Mouse (Mus musculus): Measurements from ENCODE around the gene Gm21969. TPM values are rescaled to one million over a fixed set of nuclear protein-coding genes. Genes with fewer than 3 reads are reported as not detected.
A peak's percentile ranks its signal among the peaks of the same experiment; 100 is the strongest.

The Gm21969 gene
- polyA plus RNA-seq, 1 experiment from 2014 or later: not detected

DNA sequence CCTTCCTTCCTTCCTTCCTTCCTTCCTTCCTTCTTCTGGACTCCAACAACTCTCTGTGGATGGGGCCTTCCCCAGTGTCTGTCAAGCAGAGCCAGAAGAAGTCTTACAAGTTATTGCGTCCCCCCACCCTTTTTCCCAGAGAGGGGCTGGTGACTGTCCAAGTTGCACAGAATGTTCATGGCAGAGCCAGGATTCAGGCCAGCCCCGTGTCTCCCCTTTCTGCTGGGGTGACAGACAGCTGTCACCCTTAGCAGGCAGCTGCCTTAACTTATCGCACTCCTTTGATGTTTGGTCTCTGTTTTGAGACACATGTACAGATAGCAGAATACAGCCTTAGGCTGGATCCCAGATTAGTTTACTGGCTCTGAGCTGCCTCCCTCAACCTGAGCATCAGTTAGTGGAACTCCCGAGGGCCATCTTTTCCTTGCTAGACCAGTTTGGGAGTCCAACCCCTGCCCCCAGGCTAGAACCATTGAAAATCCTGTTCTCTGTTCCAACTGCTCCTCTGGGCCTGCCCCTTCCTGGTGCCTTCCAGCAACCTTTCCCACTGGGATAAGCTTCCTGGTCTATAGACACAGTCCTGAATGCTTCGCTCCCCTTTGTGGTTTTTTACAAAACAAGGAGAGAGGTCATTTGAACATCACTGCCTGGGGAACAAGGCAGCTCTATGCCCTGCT lies 13.5 kb upstream of the Gm21969 start:
- H3K4me1 ChIP-seq (replicated peaks): peaks cover 10% of the 10 kb centered on the region
- no peak overlapping the region for H3K4me3 ChIP-seq
- 53% methylated on average over 5 of the region's 5 CpGs for WGBS
- ATAC-seq (ENCODE audit: low FRiP score, low read depth): no peak
- H3K9me3 ChIP-seq: no peaks in the 10 kb centered on the region
- no peak overlapping the region for H3K27ac ChIP-seq (replicated peaks)
- no peaks in the 10 kb centered on the region for H3K36me3 ChIP-seq
- H3K4me2 ChIP-seq: no peak overlapping the region
- H3K27me3 ChIP-seq: no peaks in the 10 kb centered on the region
- no peak overlapping the region for H3K9ac ChIP-seq

DNA sequence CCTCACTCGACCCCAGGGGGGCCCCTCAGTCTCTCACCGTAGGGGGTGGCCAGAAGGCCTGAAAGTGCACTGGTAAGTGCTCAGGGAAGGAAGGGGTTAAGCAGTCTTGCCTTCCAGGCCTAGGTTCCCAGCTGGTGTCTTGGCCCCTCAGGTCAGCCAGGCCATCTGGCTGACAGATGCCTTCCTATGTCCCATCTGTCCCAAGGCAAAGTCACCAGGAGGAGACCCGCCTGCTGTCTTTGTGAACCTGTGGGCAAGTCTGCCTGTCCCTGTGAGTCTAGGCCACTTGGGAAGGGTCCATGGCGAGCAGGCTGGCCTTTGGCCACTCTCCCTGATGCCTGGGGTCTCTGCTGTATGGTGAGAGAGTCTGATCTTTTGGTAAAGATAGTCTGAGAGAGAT lies 12.5 kb upstream of the Gm21969 start:
- Histone ChIP-seq H3K4me3 (no peak overlapping the region), H3K4me1 (replicated peaks) (peaks cover 12% of the 10 kb centered on the region), H3K4me2 (no peak overlapping the region), H3K9me3 (no peaks in the 10 kb centered on the region), H3K9ac (no peak overlapping the region), H3K27me3 (no peaks in the 10 kb centered on the region), H3K36me3 (no peaks in the 10 kb centered on the region), H3K27ac (replicated peaks) (no peak overlapping the region)
- ATAC-seq (ENCODE audit: low FRiP score, low read depth): no peak
- 36% methylated on average over 4 of the region's 4 CpGs for WGBS

DNA sequence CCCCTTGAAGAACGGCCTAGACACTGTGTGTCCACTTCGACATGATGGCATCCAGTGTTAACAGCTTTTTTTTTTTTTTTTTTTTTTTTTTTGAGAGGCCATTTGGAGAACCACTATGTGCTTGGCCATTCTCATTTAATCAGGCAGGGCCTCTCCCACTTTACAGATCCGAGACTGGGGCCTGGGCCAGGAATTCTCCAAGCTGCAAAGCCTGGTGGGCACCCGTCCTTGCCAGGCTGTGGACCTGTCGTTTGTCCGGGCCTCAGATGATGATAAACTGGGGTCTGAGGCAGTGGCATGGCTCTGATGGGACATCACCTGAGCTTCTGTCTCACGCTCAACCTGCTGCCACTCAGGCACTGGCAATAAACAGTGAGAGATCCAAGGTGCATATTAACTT lies 10.1 kb upstream of the Gm21969 start:
- Histone ChIP-seq H3K4me1 (replicated peaks) (peaks cover 33% of the 10 kb centered on the region), H3K9me3 (no peaks in the 10 kb centered on the region), H3K36me3 (no peaks in the 10 kb centered on the region), H3K27me3 (no peaks in the 10 kb centered on the region), H3K27ac (replicated peaks) (no peak overlapping the region), H3K9ac (no peak overlapping the region), H3K4me2 (no peak overlapping the region), H3K4me3 (no peak overlapping the region)
- no peak for ATAC-seq (ENCODE audit: low FRiP score, low read depth)
- 78% methylated on average over 7 of the region's 7 CpGs for WGBS

DNA sequence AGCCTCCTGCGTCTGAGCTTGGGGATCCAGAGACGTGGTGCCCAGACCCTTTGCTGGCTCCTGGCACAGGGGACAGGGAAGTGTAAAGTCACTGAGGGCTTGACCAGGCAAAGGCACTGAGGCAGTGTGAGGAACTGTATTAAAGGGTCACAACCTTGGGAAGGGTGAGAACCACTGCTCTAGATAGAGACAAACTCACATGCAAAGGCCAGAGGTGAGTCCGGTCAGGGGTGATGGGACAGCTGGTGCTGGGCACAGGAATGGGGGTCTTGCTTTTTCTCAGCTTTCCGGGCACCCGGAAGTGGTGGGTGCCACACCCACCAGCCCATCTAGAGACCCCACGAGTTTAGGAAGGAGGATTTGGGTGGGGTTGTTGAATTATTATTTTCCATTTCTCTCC lies 9.6 kb upstream of the Gm21969 start:
- no peak overlapping the region for H3K27ac ChIP-seq (replicated peaks)
- H3K4me1 ChIP-seq (replicated peaks): peaks cover 38% of the 10 kb centered on the region
- WGBS: 74% methylated on average over 6 of the region's 6 CpGs
- H3K4me2 ChIP-seq: no peak overlapping the region
- no peaks in the 10 kb centered on the region for H3K9me3 ChIP-seq
- H3K27me3 ChIP-seq: no peaks in the 10 kb centered on the region
- ATAC-seq (ENCODE audit: low FRiP score, low read depth): no peak
- no peak overlapping the region for H3K4me3 ChIP-seq
- H3K9ac ChIP-seq: no peak overlapping the region
- no peaks in the 10 kb centered on the region for H3K36me3 ChIP-seq

DNA sequence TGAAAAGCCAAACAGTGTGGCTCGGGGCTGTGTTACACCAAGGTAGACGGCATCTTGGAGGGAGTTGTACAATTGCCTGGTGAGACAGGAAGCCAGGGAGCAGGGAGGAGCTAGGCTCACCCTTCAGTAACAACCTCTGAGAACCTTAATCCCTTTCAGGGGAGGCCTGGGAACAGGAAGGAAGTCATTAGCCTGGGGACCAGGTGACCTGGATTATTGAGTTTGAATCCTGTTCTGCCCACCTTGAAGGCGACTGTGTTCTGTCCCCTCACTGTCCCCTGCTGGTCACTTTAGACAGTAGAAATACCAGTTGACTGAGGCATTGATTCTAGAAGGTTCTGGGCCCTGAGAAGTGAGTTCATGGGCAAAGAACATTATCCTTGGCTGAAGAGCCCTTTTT lies 8.9 kb upstream of the Gm21969 start:
- Histone ChIP-seq H3K4me2 (no peak overlapping the region), H3K36me3 (no peaks in the 10 kb centered on the region), H3K9ac (no peak overlapping the region), H3K27me3 (no peaks in the 10 kb centered on the region), H3K27ac (replicated peaks) (no peak overlapping the region), H3K9me3 (no peaks in the 10 kb centered on the region), H3K4me3 (no peak overlapping the region), H3K4me1 (replicated peaks) (peaks cover 45% of the 10 kb centered on the region)
- WGBS: 58% methylated on average over 3 of the region's 3 CpGs
- ATAC-seq (ENCODE audit: low FRiP score, low read depth): no peak

DNA sequence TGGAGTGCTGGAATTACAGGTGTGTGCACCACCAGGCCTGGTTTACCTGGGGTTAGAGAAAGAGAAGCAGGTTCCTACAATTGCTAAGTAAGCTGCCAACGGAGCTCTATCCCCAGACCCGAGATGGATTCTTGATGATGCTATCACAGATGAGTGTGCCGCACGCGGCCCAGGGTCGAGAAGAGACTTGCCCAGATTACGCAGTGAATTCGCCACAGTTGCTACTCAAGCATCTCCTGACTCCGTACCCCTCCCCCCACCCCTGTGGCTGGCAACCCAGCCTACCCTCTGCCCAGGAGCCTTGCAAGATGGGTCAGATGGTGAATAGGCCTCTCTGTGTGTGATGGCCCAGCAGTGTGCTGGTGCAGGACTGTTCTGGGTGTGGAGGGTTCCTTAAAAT lies 6.3 kb upstream of the Gm21969 start:
- H3K4me3 ChIP-seq: no peak overlapping the region
- H3K9ac ChIP-seq: 0 out of 2 replicates have a peak overlapping the region, but pooled peaks have one; percentile 6
- WGBS: 23% methylated on average over 9 of the region's 9 CpGs
- peak overlapping the region; percentile 56 for H3K27ac ChIP-seq (replicated peaks)
- no peaks in the 10 kb centered on the region for H3K36me3 ChIP-seq
- peak overlapping the region; percentile 7; the same call in 1 of the 2 replicates for H3K4me2 ChIP-seq
- H3K9me3 ChIP-seq: no peaks in the 10 kb centered on the region
- 0 out of 2 replicates have a peak, but pooled peaks have one; percentile 10 for ATAC-seq (ENCODE audit: low FRiP score, low read depth)
- peaks cover 56% of the 10 kb centered on the region for H3K4me1 ChIP-seq (replicated peaks)
- no peaks in the 10 kb centered on the region for H3K27me3 ChIP-seq

DNA sequence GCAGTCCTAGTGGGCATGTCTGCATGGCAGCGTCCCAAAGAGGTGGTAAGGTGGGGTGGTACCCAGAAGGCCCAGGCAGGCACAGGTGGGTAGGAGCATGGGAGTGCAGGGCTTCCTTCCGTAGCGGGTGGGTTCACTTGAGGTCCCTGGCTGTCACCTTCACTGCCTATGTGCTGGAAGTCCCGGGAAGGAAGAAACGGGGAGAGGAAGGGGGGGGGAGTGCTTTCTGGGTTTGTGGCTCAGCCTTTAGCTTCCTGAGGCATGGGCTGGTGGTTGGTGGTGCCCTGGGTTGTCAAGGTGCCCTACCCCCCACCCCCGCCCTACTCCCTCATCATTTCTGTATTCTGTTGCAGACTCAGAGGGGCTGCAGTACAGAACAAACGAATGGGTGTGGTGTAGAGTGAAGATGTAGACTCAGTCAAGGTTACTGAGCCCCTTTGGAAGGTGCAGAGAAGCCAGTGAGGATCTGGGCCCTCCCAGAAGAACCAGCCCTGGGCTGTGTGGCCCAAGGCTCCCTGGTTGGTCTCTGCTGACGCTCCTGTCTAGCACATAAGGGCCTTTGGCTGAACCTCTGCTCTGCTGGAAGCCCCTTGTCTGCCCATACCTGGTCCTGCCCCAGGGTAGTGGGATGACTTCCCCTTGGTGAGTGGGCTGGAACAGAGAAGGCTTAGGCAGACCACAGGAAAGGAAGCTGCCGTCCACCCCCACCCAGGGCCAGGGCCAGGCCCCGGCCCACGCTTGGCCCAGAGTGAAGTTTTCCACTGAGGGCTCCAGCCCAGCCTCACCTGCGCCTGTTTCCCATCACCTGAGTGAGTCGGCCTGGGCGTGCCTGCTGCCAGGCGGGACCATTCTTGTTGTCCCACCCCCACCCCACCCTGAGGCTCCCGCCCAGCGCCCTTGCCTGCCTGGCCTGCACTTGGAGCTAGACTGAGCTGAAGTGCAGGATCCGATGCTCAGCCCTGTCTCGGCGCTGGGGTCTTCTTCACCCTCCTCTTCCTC lies 5.4 kb upstream of the Gm21969 start:
- Histone ChIP-seq H3K27me3 (no peaks in the 10 kb centered on the region), H3K4me2 (peak overlapping the region; percentile 7; the same call in 1 of the 2 replicates), H3K9ac (no peak overlapping the region), H3K4me3 (no peak overlapping the region), H3K27ac (replicated peaks) (peak overlapping the region; percentile 79; the same call in 1 of the 2 replicates), H3K4me1 (replicated peaks) (peaks cover 58% of the 10 kb centered on the region), H3K9me3 (no peaks in the 10 kb centered on the region), H3K36me3 (no peaks in the 10 kb centered on the region)
- ATAC-seq (ENCODE audit: low FRiP score, low read depth): no peak
- 61% methylated on average over 20 of the region's 20 CpGs for WGBS

DNA sequence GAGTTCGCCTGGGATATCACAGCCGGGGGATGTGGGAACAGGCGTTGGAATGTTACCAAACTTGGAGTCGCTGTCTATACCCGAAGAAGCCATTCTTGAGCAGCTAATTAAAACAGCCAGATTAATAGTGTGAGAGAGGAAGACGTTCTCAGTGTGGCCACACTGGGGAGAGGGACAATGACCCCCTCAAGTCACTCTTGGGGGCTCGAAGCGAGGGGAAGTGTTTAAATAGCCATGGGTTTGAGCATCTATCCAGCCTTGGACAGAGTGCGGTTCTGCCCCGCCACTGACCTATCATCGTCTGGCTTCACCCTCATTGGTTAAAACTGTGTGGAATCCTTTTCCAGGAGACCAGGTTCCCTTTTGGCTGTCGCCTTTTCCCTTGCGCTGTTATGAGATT lies 4.6 kb upstream of the Gm21969 start:
- H3K36me3 ChIP-seq: no peaks in the 10 kb centered on the region
- ATAC-seq (ENCODE audit: low FRiP score, low read depth): no peak
- 31% methylated on average over 13 of the region's 13 CpGs for WGBS
- H3K4me3 ChIP-seq: no peak overlapping the region
- H3K4me2 ChIP-seq: peak overlapping the region; percentile 50
- no peaks in the 10 kb centered on the region for H3K9me3 ChIP-seq
- H3K27me3 ChIP-seq: no peaks in the 10 kb centered on the region
- peaks cover 58% of the 10 kb centered on the region for H3K4me1 ChIP-seq (replicated peaks)
- peak overlapping the region; percentile 79 for H3K27ac ChIP-seq (replicated peaks)
- no peak overlapping the region for H3K9ac ChIP-seq

DNA sequence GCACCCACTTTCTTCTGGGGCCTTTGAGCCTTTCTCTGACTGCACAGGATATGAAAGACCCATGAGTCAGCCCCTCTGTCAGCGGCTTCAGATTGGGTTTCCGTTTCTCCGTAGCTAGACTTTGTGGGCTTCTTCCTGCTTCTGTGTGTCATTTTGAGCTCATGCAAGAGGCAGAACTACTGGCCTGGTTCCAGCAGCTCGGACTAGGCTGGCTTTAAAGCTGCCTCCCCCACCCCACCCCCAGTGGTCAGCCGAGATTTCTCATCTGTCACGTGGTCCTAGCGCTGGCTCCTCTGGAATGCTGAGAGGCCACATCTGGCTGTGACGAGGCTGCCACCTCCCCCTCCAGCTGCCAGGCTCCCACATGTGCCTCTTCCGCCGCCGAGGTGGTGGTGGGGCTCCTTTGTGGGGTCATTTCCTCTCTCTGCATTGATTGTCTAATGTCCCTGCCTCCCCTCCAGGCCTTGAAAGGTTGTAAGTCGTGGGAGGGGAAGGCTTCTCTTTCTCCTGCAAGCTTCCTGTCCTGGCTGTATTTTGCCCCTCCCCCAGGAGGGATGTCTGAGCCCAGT lies 4.0 kb upstream of the Gm21969 start:
- WGBS: 1% methylated on average over 12 of the region's 12 CpGs
- H3K27ac ChIP-seq (replicated peaks): peak overlapping the region; percentile 79
- peak overlapping the region; percentile 14 for H3K4me3 ChIP-seq
- H3K4me1 ChIP-seq (replicated peaks): peaks cover 58% of the 10 kb centered on the region
- peak overlapping the region; percentile 50 for H3K4me2 ChIP-seq
- ATAC-seq (ENCODE audit: low FRiP score, low read depth): peak; percentile 54
- H3K36me3 ChIP-seq: no peaks in the 10 kb centered on the region
- H3K9ac ChIP-seq: peak overlapping the region; percentile 34
- no peaks in the 10 kb centered on the region for H3K27me3 ChIP-seq
- no peaks in the 10 kb centered on the region for H3K9me3 ChIP-seq

DNA sequence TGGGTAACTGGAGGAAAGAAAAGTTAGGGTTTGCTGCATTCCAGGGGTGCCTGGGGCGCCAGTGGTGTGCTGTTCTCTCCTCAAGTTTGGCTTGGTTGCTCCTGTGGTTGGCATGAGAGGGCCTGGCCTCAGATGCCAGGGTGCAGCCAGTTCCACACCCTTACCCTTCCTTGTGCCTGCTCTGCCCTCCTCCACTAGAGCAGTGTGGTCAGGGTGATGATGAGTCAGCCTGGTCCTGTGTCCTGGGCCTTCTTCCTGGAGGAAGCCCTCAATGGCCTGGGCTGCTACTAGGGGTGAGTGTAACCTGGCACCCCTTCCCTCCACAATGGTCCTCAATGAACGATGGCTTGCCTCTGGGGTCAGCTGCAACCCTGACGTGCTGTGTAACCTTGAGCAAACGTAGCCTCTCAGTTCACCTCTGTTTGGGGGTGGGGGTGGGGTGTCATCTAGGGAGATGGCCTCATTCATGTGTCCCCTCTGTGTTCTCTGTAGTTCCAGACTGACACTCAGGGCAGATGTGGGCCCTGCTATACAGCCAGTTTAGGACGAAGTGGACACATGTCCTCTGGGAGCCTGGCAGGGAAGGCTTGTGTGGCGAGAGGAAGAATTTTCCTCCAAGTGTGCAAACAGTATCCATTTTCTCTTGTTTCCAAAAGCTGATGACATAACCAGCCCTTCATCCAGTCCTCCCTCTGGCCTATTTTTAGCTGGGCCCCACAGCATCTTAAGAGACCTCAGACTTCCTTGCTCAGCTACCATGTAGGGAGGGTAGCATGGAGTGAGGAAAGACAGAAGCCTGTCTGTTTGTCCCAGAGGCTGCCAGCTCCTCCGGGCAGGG lies 1.2 kb upstream of the Gm21969 start:
- H3K27me3 ChIP-seq: no peaks in the 10 kb centered on the region
- no peak for ATAC-seq (ENCODE audit: low FRiP score, low read depth)
- no peak overlapping the region for H3K4me3 ChIP-seq
- H3K36me3 ChIP-seq: peaks cover 11% of the 10 kb centered on the region; the same call in 1 of the 2 replicates
- no peak overlapping the region for H3K27ac ChIP-seq (replicated peaks)
- H3K4me2 ChIP-seq: no peak overlapping the region
- WGBS: 67% methylated on average over 7 of the region's 7 CpGs
- H3K4me1 ChIP-seq (replicated peaks): peaks cover 43% of the 10 kb centered on the region
- no peaks in the 10 kb centered on the region for H3K9me3 ChIP-seq
- no peak overlapping the region for H3K9ac ChIP-seq

DNA sequence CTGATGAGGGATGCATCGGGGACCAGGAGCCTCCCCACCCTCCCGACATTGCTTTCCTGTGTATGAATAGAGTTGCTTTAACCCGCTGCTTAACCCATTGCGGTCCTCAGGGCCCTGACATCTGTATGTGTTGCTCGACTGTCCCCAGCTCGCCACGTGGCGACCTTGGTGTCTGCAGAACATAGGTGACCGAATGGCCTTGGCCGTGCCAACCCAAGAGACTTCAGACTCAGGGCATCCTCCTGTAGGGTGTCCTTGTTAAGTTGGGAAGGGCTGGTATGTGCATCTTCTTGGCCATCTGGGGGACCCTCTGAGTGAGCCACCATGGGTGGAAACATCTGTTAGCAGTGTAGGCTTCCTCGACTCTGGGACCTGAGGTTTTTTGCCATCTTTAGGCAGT lies 2.2 kb downstream of the Gm21969 start:
- no peak for ATAC-seq (ENCODE audit: low FRiP score, low read depth)
- no peaks in the 10 kb centered on the region for H3K27me3 ChIP-seq
- H3K27ac ChIP-seq (replicated peaks): no peak overlapping the region
- no peak overlapping the region for H3K4me3 ChIP-seq
- peaks cover 11% of the 10 kb centered on the region; the same call in 1 of the 2 replicates for H3K36me3 ChIP-seq
- no peaks in the 10 kb centered on the region for H3K9me3 ChIP-seq
- H3K9ac ChIP-seq: no peak overlapping the region
- H3K4me2 ChIP-seq: no peak overlapping the region
- 88% methylated on average over 11 of the region's 11 CpGs for WGBS
- peaks cover 9% of the 10 kb centered on the region for H3K4me1 ChIP-seq (replicated peaks)
